Mouse (Mus musculus) yolk sac, embryonic 10.5 days (tissue): Measurements from ENCODE around the gene Atp8b3.

Source experiments
- DNase-seq: peaks from one replicate; pipeline ENCODE4 v3.0.0-alpha.2; 2017; ENCODE audit warnings: low spot score

Gene Atp8b3

DNA sequence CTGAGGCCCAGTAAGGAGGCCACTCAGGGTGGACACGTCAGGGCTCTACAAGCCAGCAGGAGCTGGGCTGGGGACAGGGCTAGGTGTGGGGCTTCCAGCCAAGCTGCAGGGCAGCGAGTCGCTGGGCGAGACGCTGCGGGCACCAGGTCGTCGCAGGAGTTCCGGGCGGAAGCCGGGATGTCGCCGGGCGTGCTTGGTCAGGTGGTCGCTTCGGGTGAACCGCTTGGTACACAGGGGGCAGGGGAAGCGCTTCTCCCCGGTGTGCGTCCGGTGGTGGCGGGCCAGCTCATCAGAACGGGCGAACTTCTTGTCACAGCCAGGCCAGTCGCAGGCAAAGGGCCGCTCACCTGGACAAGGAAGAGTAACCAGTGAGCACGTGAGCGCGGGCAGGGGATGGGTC is 30.0 kb upstream of the Atp8b3 start:
- DNase-seq = no peak

DNA sequence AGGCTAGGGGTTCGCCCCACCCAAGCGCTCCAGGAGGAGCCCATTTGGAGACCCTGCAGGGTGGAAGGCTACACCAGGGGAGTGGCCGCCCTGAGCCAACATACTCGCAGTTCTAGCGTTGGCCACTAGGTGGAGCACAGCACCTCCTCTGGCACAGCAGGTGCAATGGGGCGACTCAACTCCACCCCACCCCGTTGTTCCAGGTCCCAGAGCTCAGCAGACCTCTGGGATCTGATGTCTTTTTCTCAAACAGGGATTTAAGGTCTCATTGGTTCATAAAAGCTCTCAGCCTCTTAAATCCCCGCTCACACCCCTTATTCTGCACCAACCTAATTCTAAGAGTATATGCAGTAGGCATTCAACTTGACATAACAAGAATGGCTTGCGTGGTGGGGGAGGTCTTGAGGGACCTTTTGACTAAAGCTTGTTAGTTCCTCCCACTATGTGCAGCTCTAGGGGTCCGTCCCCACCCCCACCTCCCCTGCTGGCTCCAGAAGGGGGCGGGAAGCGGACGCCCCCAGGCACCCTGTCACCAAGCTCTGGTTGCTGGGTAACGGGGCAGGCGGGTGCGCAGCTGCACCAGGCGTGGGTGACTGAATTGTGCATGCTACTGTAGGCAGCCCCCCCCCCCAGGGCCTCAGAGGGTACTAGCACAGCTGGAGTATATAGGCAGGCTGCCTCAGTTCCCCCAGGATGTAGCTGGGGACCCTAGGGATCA is 27.6 kb upstream of the Atp8b3 start:
- peak; percentile 63 for DNase-seq

DNA sequence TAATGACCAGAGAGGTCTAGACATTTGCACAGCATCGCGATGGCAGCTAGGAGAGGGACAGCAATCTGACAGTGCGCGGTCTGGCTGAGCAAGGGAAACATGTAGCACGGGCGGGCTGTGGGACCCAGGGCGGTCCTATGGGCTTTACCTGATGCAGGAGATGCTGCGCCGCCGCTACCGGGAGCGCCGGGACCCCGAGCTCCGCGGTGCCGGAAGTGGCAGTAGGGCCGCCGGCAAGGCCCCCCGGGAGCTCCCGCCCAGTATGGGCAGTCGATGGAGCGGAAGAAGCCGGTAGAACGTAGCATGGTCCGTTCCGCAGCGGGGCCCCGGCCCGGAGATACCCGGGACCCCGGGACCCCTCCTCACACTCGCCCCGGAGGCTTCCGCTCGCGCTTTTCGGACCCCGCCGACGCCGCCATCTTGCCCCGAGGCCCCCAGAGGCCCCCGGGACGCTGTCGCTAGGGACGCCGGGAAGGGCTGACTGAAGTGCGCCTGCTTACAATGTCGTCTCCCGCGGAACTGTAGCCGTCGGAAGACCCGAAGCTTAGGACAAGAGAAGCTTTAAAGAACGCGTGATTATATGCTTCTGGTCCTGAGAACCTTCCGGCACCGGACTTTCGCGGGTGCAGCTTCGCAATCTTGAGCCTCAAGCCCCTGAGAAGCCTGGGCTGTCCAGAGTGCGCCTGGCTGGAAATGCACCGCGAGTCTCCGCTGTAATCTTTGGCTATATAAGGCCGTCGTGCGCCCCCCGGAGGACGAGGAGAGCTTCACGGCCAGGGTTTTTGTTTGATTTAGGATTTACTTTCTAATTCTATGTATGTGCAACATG is 22.4 kb upstream of the Atp8b3 start, which contains the start of gene Rexo1:
Gene Rexo1 (minus strand): TSS at position 445 of the 829 bp plus-strand sequence.
- peak; percentile 94 for DNase-seq

DNA sequence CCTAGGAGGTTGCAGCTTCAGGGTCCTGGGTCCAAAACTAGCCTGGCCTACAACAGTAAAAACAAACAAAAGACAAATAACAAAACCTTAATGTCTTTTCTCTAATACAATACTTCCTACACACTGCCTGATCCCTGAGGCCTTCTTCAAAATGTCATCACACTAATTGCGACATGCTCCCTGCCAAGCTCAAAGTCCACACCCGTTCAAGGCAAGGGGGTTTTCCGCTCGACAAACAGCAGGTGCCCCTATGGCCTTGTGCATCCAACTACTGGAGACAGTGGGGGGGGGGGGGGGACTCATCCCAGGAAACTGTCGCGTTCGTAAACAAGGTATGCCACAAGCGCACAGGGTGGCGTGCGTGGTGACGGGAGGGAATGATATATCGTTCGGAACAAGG is 21.7 kb upstream of the Atp8b3 start:
- peak; percentile 87 for DNase-seq

GRCm38 (mm10) chr10:80559431-80559830 is 20.5 kb upstream of the Atp8b3 start:
- no peak for DNase-seq

GRCm38 (mm10) chr10:80557346-80557965 is 18.5 kb upstream of the Atp8b3 start:
- peak; percentile 38 for DNase-seq

DNA sequence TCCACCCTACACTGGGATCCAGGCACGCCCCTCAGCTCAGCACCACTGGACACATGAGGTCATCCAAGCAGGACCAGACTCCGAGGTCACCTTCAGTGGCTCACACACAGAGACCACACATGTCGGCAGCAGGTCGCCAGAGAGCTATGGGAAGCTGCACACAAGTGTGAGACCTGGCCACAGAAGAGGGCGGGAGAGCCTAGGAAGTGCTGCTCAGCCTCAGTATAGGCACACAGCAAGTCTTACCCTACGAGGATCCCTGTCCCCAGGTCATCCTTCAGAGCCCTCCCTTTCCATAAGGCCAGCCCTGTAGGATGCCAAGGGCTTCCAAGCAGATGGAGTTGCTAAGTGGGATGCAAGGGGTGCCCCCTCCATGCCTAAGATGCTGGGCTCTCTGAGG is 15.1 kb upstream of the Atp8b3 start:
- no peak for DNase-seq

DNA sequence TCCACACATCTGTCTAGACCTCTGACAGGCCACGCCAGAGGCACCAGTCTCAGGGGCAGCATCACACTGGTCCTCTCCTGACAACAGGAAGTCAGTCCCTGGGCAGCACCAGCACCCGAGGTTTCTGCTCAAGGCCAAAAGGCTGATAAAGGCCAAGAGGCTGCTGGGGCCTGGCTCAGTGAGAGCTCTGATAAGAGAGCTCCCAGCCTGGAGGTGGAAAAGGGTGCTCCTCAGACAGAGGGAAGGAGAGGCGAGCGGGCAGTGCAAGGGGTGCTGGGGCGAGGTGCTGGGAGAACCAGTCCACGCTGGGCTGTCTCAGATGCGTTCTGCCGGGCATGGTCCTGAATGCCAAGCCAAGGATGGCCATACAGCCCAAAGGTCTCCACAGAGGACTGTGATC is 14.7 kb upstream of the Atp8b3 start:
- no peak for DNase-seq

GRCm38 (mm10) chr10:80552364-80552763 is 13.4 kb upstream of the Atp8b3 start:
- DNase-seq = no peak

GRCm38 (mm10) chr10:80549279-80549678 is 10.4 kb upstream of the Atp8b3 start:
- no peak for DNase-seq

GRCm38 (mm10) chr10:80548428-80549006 is 9.6 kb upstream of the Atp8b3 start:
- no peak for DNase-seq

- no peak for DNase-seq
These were observed 8.6 kb upstream of the Atp8b3 start for GRCm38 (mm10) chr10:80547539-80547938.

DNA sequence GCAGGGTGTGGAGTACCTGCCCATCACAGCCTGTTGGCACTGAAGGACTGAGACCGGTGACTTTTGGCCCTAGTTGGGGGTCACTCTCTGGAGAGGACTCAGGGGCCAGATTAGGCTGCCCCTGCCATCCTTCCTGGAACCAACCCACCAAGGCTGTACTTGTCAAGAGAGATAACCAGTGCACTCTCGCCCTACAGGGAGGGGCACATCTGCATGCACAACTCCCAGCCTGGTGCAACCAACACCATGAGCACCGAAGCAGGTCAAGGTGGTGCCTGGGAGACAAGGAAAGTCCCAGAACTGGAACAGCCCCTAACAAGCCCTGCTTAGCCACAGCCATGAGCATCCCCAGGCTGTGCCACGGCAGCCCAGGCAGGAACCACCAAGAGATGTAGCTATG is 8.0 kb upstream of the Atp8b3 start:
- no peak for DNase-seq

- no peak for DNase-seq
These were observed 6.7 kb upstream of the Atp8b3 start for GRCm38 (mm10) chr10:80545590-80545989.

GRCm38 (mm10) chr10:80543873-80544272 is 4.9 kb upstream of the Atp8b3 start:
- no peak for DNase-seq

- peak; percentile 38 for DNase-seq
These were observed 569 bp upstream of the Atp8b3 start for GRCm38 (mm10) chr10:80539493-80539892.

DNA sequence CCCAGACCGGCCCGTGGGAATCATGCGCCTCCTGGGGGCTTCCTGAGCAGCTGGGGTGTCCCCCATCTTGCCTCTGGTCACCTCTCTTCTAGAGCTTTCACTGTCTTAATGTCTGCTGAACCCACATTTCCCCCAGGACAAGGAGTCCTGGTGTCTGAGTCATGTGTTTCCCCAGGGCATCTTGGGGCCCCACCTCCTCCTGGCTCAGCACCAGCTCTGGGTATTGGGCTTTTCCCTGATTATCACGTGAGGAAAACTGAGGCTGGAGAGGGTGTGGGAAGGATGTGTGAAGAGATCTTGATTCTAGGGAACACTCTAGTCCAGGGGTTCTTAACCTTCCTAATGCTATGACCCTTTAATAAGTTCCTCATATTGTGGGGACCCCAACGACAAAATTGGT is 744 bp downstream of the Atp8b3 start:
- no peak for DNase-seq

- no peak for DNase-seq
These were observed 3.2 kb downstream of the Atp8b3 start for GRCm38 (mm10) chr10:80535711-80536110.

GRCm38 (mm10) chr10:80535071-80535470 is 3.9 kb downstream of the Atp8b3 start:
- no peak for DNase-seq

DNA sequence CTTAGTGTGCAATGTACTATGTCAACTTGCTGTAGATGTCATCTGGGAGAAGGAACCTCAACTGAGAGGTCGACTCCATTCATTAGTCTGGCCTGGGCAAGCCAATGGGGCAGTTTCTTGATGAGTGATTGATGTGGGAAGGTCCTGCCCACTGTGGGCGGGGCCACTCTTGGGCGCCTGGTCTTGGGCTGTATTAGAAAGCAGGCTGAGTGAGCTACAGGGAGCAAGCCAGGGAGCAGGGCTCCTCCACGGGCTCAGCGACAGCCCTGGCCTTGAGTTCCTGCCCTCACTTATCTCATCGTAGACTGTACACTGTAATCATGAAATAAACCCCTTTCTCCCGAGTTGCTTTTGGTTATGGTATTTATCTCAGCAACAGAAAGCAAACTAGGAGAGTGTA is 5.2 kb downstream of the Atp8b3 start:
- DNase-seq = no peak

- no peak for DNase-seq
These were observed 6.1 kb downstream of the Atp8b3 start for GRCm38 (mm10) chr10:80532783-80533182.

GRCm38 (mm10) chr10:80526172-80526571 is 12.8 kb downstream of the Atp8b3 start:
- no peak for DNase-seq

- no peak for DNase-seq
These were observed 15.6 kb downstream of the Atp8b3 start for GRCm38 (mm10) chr10:80523299-80523698.
